Mouse (Mus musculus) embryonic facial prominence, embryonic 14.5 days (tissue): ENCODE data around the gene Col8a2. TPM values are rescaled to one million over a fixed set of nuclear protein-coding genes. Genes with fewer than 3 reads are reported as not detected.

Source experiments
- ATAC-seq: fragments of 200-750 bp; cut with Nextera tagmentation; 2 replicates; pipeline ENCODE4 v1.8.0; 2017; ENCODE audit warnings: low read depth, moderate number of reproducible peaks, moderate TSS enrichment
- DNase-seq: peaks from one replicate; pipeline ENCODE4 v3.0.0-alpha.2; 2015; ENCODE audit warnings: low spot score
- H3K27ac ChIP-seq: fragments of 300-500 bp; sonication (generic); replicated peaks from 2 replicates; pipeline ENCODE4 v1.5.1; 2014; ENCODE audit warnings: low read depth, mild to moderate bottlenecking, low read length, moderate library complexity
- H3K27me3 ChIP-seq: fragments of 300-500 bp; sonication (generic); replicated peaks from 2 replicates; pipeline ENCODE4 v1.6.1; 2014; ENCODE audit warnings: low read length; ENCODE audit not compliant: control insufficient read depth, insufficient read depth
- H3K36me3 ChIP-seq: fragments of 300-500 bp; sonication (generic); 2 replicates; pipeline ENCODE4 v1.6.1; 2014; ENCODE audit warnings: low read length, mixed read lengths; ENCODE audit not compliant: control insufficient read depth, insufficient read depth
- H3K4me1 ChIP-seq: fragments of 300-500 bp; sonication (generic); 2 replicates; pipeline ENCODE4 v1.6.1; 2014; ENCODE audit warnings: antibody characterized with exemption, low read length; ENCODE audit not compliant: control insufficient read depth, insufficient read depth
- H3K4me2 ChIP-seq: fragments of 300-500 bp; sonication (generic); 2 replicates; pipeline ENCODE4 v1.6.1; 2014; ENCODE audit warnings: low read depth, mild to moderate bottlenecking, low read length, moderate library complexity, mixed read lengths
- H3K4me3 ChIP-seq: fragments of 300-500 bp; sonication (generic); 2 replicates; pipeline ENCODE4 v1.5.1; 2014; ENCODE audit warnings: low read depth, mild to moderate bottlenecking, low read length
- H3K9ac ChIP-seq: fragments of 300-500 bp; sonication (generic); 2 replicates; pipeline ENCODE4 v1.6.1; 2014; ENCODE audit warnings: low read depth, mild to moderate bottlenecking, low read length, moderate library complexity, mixed read lengths
- H3K9me3 ChIP-seq: fragments of 300-500 bp; sonication (generic); 2 replicates; pipeline ENCODE4 v1.6.1; 2016; ENCODE audit warnings: low read length; ENCODE audit not compliant: control insufficient read depth
- WGBS: fragments of 180-500 bp; shearing (Covaris S2); extraction: QIAGEN DNeasy Blood & Tissue Kit; methylation state at CpG from one replicate; pipeline ENCODE4 v1.1.7; 2014; 5-methylcytosine and 5-hydroxymethylcytosine counted together
- polyA plus RNA-seq: library from polyadenylated mRNA; unstranded; fragments of >200 nt; fragmentation: Nextera tagmentation; extraction: Ambion mirVana; gene quantifications from 2 replicates; pipeline ENCODE4 v1.2.1, GENCODE M21; 2014

Col8a2 gene
- polyA plus RNA-seq, 1 experiment from 2014 or later: 83.0 TPM

DNA sequence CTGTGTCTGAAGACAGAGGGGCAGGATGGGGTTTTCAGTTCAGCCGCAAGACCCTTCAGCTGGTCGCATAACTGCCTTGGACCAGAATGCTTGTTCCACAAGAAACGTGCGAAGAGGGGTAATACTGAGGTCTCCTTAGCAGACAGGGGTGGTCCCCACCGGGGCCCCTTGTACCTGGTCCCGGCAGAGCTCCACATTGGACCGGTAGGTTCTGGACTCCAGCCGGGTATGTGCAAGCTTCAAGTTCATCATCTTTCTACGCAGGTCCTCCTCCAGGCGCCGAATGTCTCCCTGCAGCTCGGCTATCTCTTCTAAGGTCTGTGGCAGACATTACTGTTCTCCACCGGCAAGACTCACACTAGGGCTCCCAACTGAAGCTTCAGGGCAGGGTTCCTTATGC, 36.1 kb downstream of the Col8a2 start:
- Histone ChIP-seq H3K9ac (no peak overlapping the region), H3K9me3 (no peaks in the 10 kb centered on the region), H3K4me1 (peaks cover 26% of the 10 kb centered on the region), H3K27me3 (peaks cover 6% of the 10 kb centered on the region; the same call in 1 of the 2 replicates), H3K36me3 (peaks cover 10% of the 10 kb centered on the region), H3K27ac (no peak overlapping the region), H3K4me3 (no peak overlapping the region), H3K4me2 (no peak overlapping the region)
- ATAC-seq (no peak), DNase-seq (no peak)
- WGBS: 93% methylated on average over 13 of the region's 13 CpGs

DNA sequence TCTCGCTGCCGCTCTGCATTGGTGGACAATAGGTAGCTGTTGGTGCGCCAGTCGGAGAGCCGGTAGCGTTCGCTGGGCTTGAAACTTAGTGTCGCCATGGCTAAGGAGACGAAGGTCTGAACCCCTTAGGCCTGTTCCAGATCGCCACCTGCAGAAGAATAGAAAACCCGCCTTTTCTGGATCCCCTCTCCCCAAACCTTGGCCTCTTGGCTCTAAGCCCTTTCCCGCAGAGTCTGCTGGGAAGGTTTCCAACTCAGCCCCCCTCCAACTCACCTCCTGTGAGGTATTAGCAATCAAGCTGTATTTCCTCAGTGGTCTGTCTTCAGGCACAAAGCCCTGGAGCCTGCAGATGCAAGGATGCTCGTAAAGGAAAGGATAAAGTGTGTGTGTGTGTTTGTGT, 38.3 kb downstream of the Col8a2 start:
- Histone ChIP-seq H3K9me3 (no peaks in the 10 kb centered on the region), H3K36me3 (no peaks in the 10 kb centered on the region), H3K4me2 (peak overlapping the region; percentile 56), H3K4me3 (peak overlapping the region; percentile 28; the same call in 1 of the 2 replicates), H3K27ac (peak overlapping the region; percentile 73), H3K4me1 (peaks cover 26% of the 10 kb centered on the region), H3K9ac (peak overlapping the region; percentile 51), H3K27me3 (peaks cover 6% of the 10 kb centered on the region; the same call in 1 of the 2 replicates)
- ATAC-seq: peak; percentile 23; the same call in 1 of the 2 replicates
- 20% methylated on average over 13 of the region's 13 CpGs for WGBS
- DNase-seq: peak; percentile 70

DNA sequence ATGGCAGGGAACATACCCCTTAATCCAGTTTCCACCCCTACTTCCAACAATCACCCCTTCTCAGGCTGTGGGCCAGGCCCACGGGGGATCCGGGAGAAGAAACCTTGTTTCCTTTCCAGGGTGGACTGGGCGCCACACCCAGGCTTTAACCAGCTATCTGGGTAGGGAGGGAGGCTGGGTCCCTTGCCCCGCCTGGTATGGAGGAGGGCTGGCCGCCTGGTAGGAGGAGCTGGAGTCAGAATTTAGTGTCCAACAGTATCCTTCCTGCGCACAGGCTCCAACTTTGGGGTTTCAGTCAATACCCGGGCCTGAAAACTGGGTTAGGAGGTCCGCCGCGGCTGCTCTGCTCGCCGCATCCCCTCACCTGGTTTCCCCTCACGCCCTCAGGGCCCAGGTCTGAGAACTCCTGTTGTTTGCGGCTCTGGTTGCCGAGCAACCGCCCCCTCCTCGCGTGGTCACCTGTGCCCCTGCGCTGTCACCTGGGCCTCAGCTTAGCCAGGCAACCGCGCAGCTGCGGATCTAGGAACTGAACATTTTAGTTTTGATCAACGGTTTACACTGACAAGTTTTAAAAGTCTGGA, 38.8 kb downstream of the Col8a2 start, which contains the start of gene Tekt2:
TSS of gene Tekt2 (minus strand) at position 408 of the 581 bp plus-strand sequence.
- ATAC-seq (peak; percentile 62), DNase-seq (peak; percentile 77)
- 10% methylated on average over 22 of the region's 23 CpGs for WGBS
- Histone ChIP-seq H3K9ac (peak within 1 kb of the TSS; percentile 51), H3K27me3 (peaks cover 6% of the 10 kb centered on the region; the same call in 1 of the 2 replicates), H3K9me3 (no peaks in the 10 kb centered on the region), H3K36me3 (no peaks in the 10 kb centered on the region), H3K27ac (peak within 1 kb of the TSS; percentile 73), H3K4me2 (peak within 1 kb of the TSS; percentile 56), H3K4me1 (peaks cover 24% of the 10 kb centered on the region), H3K4me3 (peak within 1 kb of the TSS; percentile 28)

DNA sequence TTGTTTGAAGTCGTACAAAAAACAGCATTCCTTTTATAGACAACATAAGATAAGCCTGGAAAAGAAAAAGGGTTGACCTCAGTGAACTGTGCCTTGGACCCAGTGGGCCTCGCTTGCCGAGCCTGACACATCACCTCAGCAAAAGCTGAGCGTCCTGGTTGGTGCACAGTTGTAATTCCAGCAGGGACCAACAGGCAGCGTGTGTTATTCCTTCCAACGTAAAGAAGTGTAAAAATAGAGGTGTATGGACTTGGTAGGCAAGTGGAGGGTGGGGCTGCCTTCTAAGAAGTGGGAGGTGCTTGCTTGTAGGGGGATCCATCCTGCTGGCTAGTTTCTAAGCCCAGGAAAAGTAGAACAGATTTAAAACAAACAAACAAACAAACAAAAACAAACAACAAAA, 39.4 kb downstream of the Col8a2 start:
- Histone ChIP-seq H3K4me2 (no peak overlapping the region), H3K4me1 (peaks cover 20% of the 10 kb centered on the region), H3K36me3 (no peaks in the 10 kb centered on the region), H3K27ac (no peak overlapping the region), H3K4me3 (no peak overlapping the region), H3K9ac (no peak overlapping the region; the same call in 1 of the 2 replicates), H3K27me3 (peaks cover 6% of the 10 kb centered on the region; the same call in 1 of the 2 replicates), H3K9me3 (no peaks in the 10 kb centered on the region)
- 19% methylated on average over 6 of the region's 6 CpGs for WGBS
- ATAC-seq (no peak), DNase-seq (no peak)

DNA sequence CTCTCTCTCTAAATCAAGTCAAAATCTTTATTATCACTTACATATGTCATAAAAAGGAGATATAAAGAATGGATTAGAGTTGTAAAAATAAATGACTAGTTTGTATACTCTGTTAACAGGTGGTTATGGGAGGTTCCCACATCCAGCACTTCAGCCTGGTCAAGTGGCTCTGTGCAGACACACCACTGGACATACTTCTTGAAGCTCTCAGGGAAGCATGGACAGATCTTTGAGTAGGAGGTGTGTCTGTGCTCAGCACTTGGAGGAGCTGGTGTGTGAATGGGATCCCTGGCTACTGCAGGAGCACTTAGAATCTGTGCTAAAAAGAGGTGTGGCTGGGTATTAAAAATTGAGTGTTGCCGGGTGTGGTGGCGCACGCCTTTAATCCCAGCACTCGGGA, 43.7 kb downstream of the Col8a2 start:
- H3K9ac ChIP-seq: no peak overlapping the region
- peaks cover 4% of the 10 kb centered on the region; the same call in 1 of the 2 replicates for H3K4me1 ChIP-seq
- 88% methylated on average over 4 of the region's 4 CpGs for WGBS
- ATAC-seq (no peak), DNase-seq (no peak)
- H3K9me3 ChIP-seq: no peaks in the 10 kb centered on the region
- H3K27ac ChIP-seq: no peak overlapping the region
- no peaks in the 10 kb centered on the region for H3K36me3 ChIP-seq
- H3K27me3 ChIP-seq: 0 out of 2 replicates have a peak, but pooled peaks cover 2% of the 10 kb centered on the region
- no peak overlapping the region for H3K4me2 ChIP-seq
- no peak overlapping the region for H3K4me3 ChIP-seq

DNA sequence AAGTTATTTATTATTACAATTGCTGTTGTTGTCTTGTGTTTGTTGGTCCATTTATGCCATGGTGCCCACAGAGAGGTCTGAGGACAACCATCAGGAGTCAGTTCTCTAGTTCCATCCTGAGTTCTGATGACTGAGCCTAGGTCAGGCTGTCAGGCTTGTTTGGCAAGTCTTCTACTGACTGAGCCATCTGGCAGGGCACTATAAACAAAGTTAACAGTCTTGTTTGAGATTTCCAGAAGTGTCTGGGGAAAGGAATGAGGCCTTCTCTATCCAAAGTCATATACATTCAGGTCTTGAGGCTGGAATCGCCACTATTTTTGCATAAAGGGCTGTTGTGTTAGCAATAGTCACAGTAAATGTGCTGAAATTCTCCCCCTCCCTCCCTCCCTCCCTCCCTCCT, 45.2 kb downstream of the Col8a2 start:
- WGBS: 41% methylated on average over 1 of the region's 1 CpGs
- no peaks in the 10 kb centered on the region for H3K4me1 ChIP-seq
- H3K9me3 ChIP-seq: no peaks in the 10 kb centered on the region
- DNase-seq (no peak), ATAC-seq (no peak)
- H3K4me3 ChIP-seq: no peak overlapping the region
- H3K4me2 ChIP-seq: no peak overlapping the region
- no peak overlapping the region for H3K9ac ChIP-seq
- H3K27ac ChIP-seq: no peak overlapping the region
- H3K36me3 ChIP-seq: no peaks in the 10 kb centered on the region
- no peaks in the 10 kb centered on the region for H3K27me3 ChIP-seq

DNA sequence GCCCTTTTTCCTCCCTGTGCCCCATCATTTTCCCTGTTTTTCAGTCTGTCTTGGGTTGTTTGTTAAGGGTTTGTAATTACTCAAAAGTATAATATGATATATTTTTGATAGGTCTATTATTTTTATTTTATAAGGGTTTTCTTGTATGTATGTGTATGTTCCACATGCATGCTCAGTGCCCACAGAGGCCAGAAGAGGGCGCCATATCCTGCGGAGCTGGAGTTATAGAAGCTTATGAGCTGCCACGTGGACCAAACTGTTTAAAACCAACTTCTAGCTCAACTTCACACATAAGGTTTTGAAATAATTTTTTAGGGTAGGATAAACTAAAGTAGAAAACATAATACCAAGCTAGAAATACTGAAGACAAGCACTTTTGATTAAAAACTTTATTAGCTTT, 45.8 kb downstream of the Col8a2 start:
- 55% methylated on average over 3 of the region's 3 CpGs for WGBS
- ATAC-seq (no peak), DNase-seq (no peak)
- Histone ChIP-seq H3K27me3 (no peaks in the 10 kb centered on the region), H3K9ac (no peak overlapping the region), H3K4me2 (no peak overlapping the region), H3K27ac (no peak overlapping the region), H3K4me3 (no peak overlapping the region), H3K4me1 (no peaks in the 10 kb centered on the region), H3K36me3 (no peaks in the 10 kb centered on the region), H3K9me3 (no peaks in the 10 kb centered on the region)

DNA sequence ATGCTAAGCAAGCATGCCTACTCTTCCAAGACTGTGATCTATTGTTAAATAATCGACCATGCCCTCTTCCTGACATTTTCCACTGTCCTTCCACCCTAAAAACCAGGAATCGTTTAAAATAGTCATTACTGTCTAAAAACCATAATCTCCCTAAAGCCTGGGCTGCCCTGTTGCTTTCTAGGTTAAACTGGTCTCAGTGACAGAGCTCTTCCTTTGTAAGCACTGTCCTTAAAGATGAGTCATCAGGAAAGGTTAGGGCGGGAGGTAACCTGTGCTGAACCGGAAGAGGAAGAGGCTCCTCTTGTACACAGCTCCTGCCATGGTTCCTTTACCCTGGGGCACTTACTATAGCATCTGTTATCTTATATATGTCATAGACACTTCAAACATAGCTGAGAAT, 52.9 kb downstream of the Col8a2 start:
- Histone ChIP-seq H3K4me1 (no peaks in the 10 kb centered on the region), H3K9ac (no peak overlapping the region), H3K27me3 (no peaks in the 10 kb centered on the region), H3K27ac (no peak overlapping the region), H3K4me2 (no peak overlapping the region), H3K9me3 (no peaks in the 10 kb centered on the region), H3K36me3 (peaks cover 13% of the 10 kb centered on the region; the same call in 1 of the 2 replicates), H3K4me3 (no peak overlapping the region)
- ATAC-seq (no peak), DNase-seq (no peak)
- 51% methylated on average over 4 of the region's 4 CpGs for WGBS

DNA sequence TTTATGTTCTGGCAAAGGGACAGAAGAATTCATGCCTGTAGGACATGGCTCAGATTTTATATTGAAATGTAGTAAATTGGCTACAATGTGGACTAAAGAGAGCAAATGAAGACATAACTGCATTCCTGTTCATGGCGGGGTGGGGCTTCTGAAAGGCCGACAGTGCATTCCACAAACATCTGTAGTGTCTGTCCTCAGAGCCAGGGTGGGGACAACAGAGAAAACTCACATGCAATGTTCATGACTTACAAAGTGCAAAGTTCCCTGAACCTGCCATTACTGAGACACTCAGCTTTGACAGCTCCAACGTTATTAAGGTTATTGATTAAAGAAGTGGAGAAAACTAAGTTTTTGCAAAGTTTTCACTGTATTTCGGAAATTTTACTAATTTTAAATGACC, 56.9 kb downstream of the Col8a2 start:
- no peak overlapping the region for H3K4me3 ChIP-seq
- peaks cover 47% of the 10 kb centered on the region for H3K36me3 ChIP-seq
- WGBS: 58% methylated on average over 4 of the region's 4 CpGs
- no peaks in the 10 kb centered on the region for H3K4me1 ChIP-seq
- ATAC-seq: no peak
- DNase-seq: no peak
- no peaks in the 10 kb centered on the region for H3K27me3 ChIP-seq
- H3K9me3 ChIP-seq: no peaks in the 10 kb centered on the region
- H3K4me2 ChIP-seq: no peak overlapping the region
- no peak overlapping the region for H3K27ac ChIP-seq
- H3K9ac ChIP-seq: no peak overlapping the region
